Mouse (Mus musculus): ENCODE measurements around the gene Rad51b.

DNA sequence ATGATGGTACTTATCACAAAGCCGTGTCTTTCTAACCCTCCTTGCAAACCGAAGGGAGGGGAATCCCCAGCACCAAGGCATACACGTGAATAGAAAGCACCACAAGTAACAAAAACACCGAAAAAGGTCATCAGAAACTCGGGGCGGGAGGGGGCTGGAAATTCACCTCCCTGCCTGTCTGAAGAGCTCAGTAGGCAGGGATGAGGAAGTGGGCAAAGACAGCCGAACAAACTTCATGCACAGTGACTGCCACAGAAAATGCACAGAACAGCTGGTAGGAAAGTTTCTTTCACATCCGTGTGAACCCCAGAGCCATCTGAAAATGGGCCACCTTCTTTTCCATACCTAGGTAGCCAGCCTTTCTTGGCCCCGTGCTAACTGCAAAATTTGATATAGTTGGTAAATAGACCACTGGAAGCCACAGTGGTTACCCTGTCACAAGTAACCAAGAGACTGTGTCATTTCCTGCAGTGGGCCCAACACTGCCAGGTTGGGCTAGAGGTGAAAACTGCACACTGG lies 349.6 kb downstream of the Rad51b start:
- TF ChIP-seq CTCF (IDR thresholded peaks at IDR 0.05; ENCODE audit: insufficient read depth, low read length) (no peak), POLR2A (IDR thresholded peaks at IDR 0.05; ENCODE audit: borderline replicate concordance, extremely low read depth, low read depth, low read length) (no peak)
